Mouse (Mus musculus) monocyte, adult 5-6 weeks (primary cell): ENCODE results near the gene Olr1. TPM values are rescaled to one million over a fixed set of nuclear protein-coding genes. Genes with fewer than 3 reads are reported as not detected.

ENCODE experiments used
- total RNA-seq: library from RNA; stranded (forward); fragments of 200-1000, 200-491, 200-594 nt; gene quantifications from 3 replicates; pipeline ENCODE4 v1.2.3, GENCODE M21; 2017

Gene Olr1
- total RNA-seq, 1 experiment from 2014 or later, result 15.7 TPM

Other genes starting within 250 kb of the Olr1 start
- 122 to 324 TPM (median 301 TPM) in 3 replicates for gene Cd69, start 231.7 kb downstream of the Olr1 start, total RNA-seq
- gene 4922502D21Rik, start 175.4 kb downstream of the Olr1 start, total RNA-seq, result 0.76 to 0.85 TPM in 2 of 3 replicates, not detected in the other
- 95.9 to 190 TPM (median 158 TPM) in 3 replicates for gene Clec12a, start 164.5 kb downstream of the Olr1 start, total RNA-seq
- not detected in 3 replicates for gene Clec12b, start 121.3 kb downstream of the Olr1 start, total RNA-seq
- 4.3 to 125 TPM (median 16.0 TPM) in 3 replicates for gene Clec1b, start 109.9 kb downstream of the Olr1 start, total RNA-seq
- 2.2 to 5.2 TPM (median 3.1 TPM) in 3 replicates for gene Clec9a, start 98.3 kb downstream of the Olr1 start, total RNA-seq
- 1.1 to 2.3 TPM in 2 of 3 replicates, not detected in the other for gene Clec1a, start 55.2 kb downstream of the Olr1 start, total RNA-seq
- 1.9 TPM in 1 of 3 replicates, not detected in the others for gene Tmem52b, start 5.4 kb upstream of the Olr1 start, total RNA-seq
- gene Gabarapl1, start 26.0 kb upstream of the Olr1 start, total RNA-seq, result 27.9 to 39.7 TPM (median 35.0 TPM) in 3 replicates
- 390 to 1,008 TPM (median 400 TPM) in 3 replicates for gene Klre1, start 70.7 kb upstream of the Olr1 start, total RNA-seq
- 278 to 891 TPM (median 296 TPM) in 3 replicates for gene Klrd1, start 84.6 kb upstream of the Olr1 start, total RNA-seq
- 316 to 1,130 TPM (median 336 TPM) in 3 replicates for gene Klrk1, start 116.7 kb upstream of the Olr1 start, total RNA-seq
- 10.2 to 77.0 TPM (median 14.9 TPM) in 3 replicates for gene Klrc3, start 136.2 kb upstream of the Olr1 start, total RNA-seq
- gene Klrc2, start 153.5 kb upstream of the Olr1 start, total RNA-seq, result 92.3 to 435 TPM (median 102 TPM) in 3 replicates
- gene Klrc1, start 171.8 kb upstream of the Olr1 start, total RNA-seq, result 135 to 407 TPM (median 135 TPM) in 3 replicates
- gene Klri1, start 210.0 kb upstream of the Olr1 start, total RNA-seq, result 2.2 to 10.4 TPM (median 6.7 TPM) in 3 replicates
- 97.7 to 348 TPM (median 123 TPM) in 3 replicates for gene Klri2, start 233.3 kb upstream of the Olr1 start, total RNA-seq